Mouse (Mus musculus) kidney, embryonic 16.5 days (tissue): ENCODE results near the gene Clic5. TPM values are rescaled to one million over a fixed set of nuclear protein-coding genes. Genes with fewer than 3 reads are reported as not detected.
"Not testable (repeated sequence)": the region's sequence is repeated elsewhere in the genome, so short reads cannot be mapped to it uniquely, and the experiment has no call there.

ENCODE experiments used
- ATAC-seq: fragments of 200-750 bp; cut with Nextera tagmentation; 2 replicates; pipeline ENCODE4 v1.8.0; 2017; ENCODE audit warnings: moderate TSS enrichment; ENCODE audit not compliant: low FRiP score, low TSS enrichment
- H3K27ac ChIP-seq: fragments of 300-500 bp; sonication (generic); 2 replicates; pipeline ENCODE4 v1.5.1; 2014; ENCODE audit warnings: low read length
- H3K27me3 ChIP-seq: fragments of 300-500 bp; sonication (generic); 2 replicates; pipeline ENCODE4 v1.6.1; 2014; ENCODE audit warnings: low read length, control low read depth, mixed read lengths; ENCODE audit not compliant: insufficient read depth
- H3K36me3 ChIP-seq: fragments of 300-500 bp; sonication (generic); 2 replicates; pipeline ENCODE4 v1.6.1; 2014; ENCODE audit warnings: low read length, control low read depth, mixed read lengths; ENCODE audit not compliant: insufficient read depth
- H3K4me1 ChIP-seq: fragments of 300-500 bp; sonication (generic); 2 replicates; pipeline ENCODE4 v1.6.1; 2014; ENCODE audit warnings: low read length, control low read depth, mixed read lengths; ENCODE audit not compliant: insufficient read depth
- H3K4me2 ChIP-seq: fragments of 300-500 bp; sonication (generic); replicated peaks from 2 replicates; pipeline ENCODE4 v1.6.1; 2014; ENCODE audit warnings: low read depth, low read length
- H3K4me3 ChIP-seq: fragments of 300-500 bp; sonication (generic); 2 replicates; pipeline ENCODE4 v1.5.1; 2014; ENCODE audit warnings: mild to moderate bottlenecking, low read length
- H3K9ac ChIP-seq: fragments of 300-500 bp; sonication (generic); replicated peaks from 2 replicates; pipeline ENCODE4 v1.6.1; 2014; ENCODE audit warnings: low read length
- H3K9me3 ChIP-seq: fragments of 300-500 bp; sonication (generic); 2 replicates; pipeline ENCODE4 v1.6.1; 2016; ENCODE audit warnings: low read length, control low read depth
- WGBS: fragments of 180-500 bp; shearing (Covaris S2); extraction: QIAGEN DNeasy Blood & Tissue Kit; methylation state at CpG from one replicate; pipeline ENCODE4 v1.1.7; 2014; 5-methylcytosine and 5-hydroxymethylcytosine counted together
- polyA plus RNA-seq: library from polyadenylated mRNA; unstranded; fragments of >200 nt; fragmentation: Nextera tagmentation; extraction: Ambion mirVana; gene quantifications from 2 replicates; pipeline ENCODE4 v1.2.1, GENCODE M21; 2015

Clic5 gene
- polyA plus RNA-seq, 1 experiment from 2014 or later, result 12.4 TPM

DNA sequence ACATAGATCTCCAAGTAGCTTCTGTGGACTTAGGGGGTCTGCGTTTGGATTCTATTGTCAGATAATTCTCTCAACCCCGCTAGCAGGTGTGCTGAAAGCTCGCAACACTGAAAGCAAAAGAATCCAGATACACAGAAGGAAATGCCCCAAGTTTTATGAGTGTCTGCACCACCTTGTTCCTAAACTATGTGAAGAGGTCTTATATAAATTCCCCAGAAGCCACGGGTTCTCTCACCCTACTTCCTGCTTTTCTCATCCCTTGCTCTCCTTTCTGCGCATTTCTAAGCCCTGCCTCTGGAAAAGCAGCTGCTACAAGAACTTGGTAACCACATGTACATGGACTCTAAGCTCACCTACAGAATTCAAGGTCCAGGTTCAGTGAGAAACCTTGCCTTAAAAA lies 25.4 kb upstream of the Clic5 start:
- Histone ChIP-seq H3K4me3 (no peak overlapping the region), H3K9me3 (peaks cover 3% of the 10 kb centered on the region; the same call in 1 of the 2 replicates)

DNA sequence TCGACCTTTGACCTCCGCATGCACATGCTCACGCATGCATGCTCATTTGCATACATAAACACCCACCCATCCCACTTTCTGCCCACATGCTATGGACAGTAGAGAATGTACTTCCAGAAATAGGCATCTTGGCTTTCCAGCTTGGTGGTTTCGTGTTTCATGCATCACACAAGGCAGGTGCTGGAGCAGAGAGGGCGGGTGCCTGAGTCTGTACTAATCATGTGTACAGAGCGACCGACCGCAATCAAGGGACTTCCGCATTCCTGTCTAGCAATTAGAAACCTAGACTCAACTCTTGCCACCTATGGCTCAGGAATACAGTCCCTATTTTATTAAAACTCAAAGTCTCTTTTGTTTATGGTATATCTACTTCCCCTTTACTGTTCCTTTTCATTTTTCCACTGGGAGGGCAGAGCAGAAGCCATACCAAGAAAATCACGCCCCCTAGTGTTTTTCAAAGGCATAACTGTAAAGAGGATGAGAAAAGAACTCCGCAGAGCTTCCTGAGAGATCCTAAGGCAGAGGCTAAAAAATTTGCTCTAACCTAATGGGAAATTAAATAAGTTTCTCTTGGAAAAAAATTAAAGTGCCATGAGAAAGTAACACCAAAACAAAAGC lies 22.5 kb upstream of the Clic5 start:
- H3K4me1 ChIP-seq, result peaks cover 5% of the 10 kb centered on the region; the same call in 1 of the 2 replicates
- H3K36me3 ChIP-seq, result no peaks in the 10 kb centered on the region
- WGBS, result 62% methylated on average over 11 of the region's 11 CpGs
- H3K9ac ChIP-seq, result no peak overlapping the region
- H3K9me3 ChIP-seq, result no peaks in the 10 kb centered on the region
- H3K4me3 ChIP-seq, result no peak overlapping the region
- H3K27me3 ChIP-seq, result no peaks in the 10 kb centered on the region
- no peak overlapping the region for H3K4me2 ChIP-seq
- ATAC-seq, result no peak
- no peak overlapping the region for H3K27ac ChIP-seq

More for the DNA sequence above, 25.4 kb upstream of the Clic5 start:
- no peak for ATAC-seq
- 53% methylated on average over 5 of the region's 5 CpGs for WGBS
- H3K27me3 ChIP-seq, result no peaks in the 10 kb centered on the region
- no peak overlapping the region for H3K9ac ChIP-seq
- no peak overlapping the region for H3K27ac ChIP-seq
- peaks cover 5% of the 10 kb centered on the region; the same call in 1 of the 2 replicates for H3K4me1 ChIP-seq
- no peaks in the 10 kb centered on the region for H3K36me3 ChIP-seq
- no peak overlapping the region for H3K4me2 ChIP-seq

DNA sequence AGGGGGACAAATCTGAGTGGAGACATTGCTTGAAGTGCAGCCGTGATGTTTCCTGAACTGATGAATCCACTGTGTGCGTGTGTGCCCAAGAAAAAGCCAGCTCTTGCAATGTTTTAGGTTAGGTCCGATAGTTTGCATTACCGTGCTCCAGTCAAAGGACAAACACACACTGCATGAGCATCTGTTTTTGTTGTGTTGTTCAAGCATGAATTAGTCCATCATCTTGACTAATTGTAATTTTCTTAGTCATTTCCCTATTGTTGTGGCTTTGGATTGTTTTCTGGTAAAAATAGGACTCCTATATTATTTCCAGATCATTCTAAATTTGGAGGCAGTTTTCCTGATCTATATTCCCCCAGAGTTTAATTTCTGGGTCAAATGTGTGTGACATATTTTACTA lies 18.7 kb upstream of the Clic5 start:
- Histone ChIP-seq H3K4me3 (no peak overlapping the region), H3K4me2 (no peak overlapping the region), H3K27me3 (no peaks in the 10 kb centered on the region), H3K9me3 (no peaks in the 10 kb centered on the region), H3K27ac (no peak overlapping the region), H3K4me1 (no peaks in the 10 kb centered on the region), H3K36me3 (no peaks in the 10 kb centered on the region), H3K9ac (no peak overlapping the region)
- no peak for ATAC-seq
- 91% methylated on average over 4 of the region's 4 CpGs for WGBS

DNA sequence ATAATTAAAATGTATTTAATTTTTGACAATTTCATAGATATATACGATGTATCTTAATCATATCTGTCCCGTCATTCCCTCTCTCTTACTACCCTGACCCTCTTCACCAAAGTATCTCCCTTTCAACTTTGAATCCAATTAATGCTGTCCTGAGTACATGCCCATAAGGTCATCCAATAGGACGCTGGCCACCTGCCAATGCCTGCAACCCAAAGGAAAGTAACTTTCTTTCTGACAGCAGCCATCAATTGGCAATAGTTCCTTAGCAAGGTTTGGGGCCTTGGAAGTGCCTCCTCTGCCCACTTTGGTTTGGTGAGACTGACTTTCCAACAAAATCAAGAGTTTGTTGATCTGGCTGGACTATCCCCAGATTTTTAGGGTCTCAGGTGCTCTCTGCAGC lies 18.1 kb upstream of the Clic5 start:
- ATAC-seq, result no peak
- H3K9me3 ChIP-seq, result no peaks in the 10 kb centered on the region
- no peak overlapping the region for H3K4me3 ChIP-seq
- WGBS, result 85% methylated on average over 3 of the region's 3 CpGs
- no peak overlapping the region for H3K27ac ChIP-seq
- H3K4me1 ChIP-seq, result no peaks in the 10 kb centered on the region
- H3K4me2 ChIP-seq, result no peak overlapping the region
- H3K9ac ChIP-seq, result no peak overlapping the region
- H3K36me3 ChIP-seq, result no peaks in the 10 kb centered on the region
- H3K27me3 ChIP-seq, result no peaks in the 10 kb centered on the region

DNA sequence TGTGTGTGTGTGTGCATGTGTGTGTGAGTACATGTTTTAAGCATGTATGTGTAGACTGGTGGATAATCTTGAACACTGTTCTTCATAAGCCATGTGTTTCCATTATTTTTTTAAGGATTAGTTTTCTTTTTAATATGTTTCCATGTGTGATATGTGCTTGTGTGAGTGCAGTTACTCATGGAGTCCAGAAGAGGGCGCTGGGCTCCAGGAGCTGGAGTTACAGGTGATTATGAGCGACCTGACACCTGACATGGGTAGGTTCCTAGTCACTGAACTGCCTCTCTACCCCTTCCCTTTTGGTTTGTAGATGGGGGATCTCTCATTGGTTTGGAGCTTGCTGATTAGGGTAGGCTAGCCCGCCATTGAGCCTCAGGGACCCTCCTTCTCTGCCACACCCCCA lies 16.5 kb upstream of the Clic5 start:
- 45% methylated on average over 3 of the region's 3 CpGs for WGBS

DNA sequence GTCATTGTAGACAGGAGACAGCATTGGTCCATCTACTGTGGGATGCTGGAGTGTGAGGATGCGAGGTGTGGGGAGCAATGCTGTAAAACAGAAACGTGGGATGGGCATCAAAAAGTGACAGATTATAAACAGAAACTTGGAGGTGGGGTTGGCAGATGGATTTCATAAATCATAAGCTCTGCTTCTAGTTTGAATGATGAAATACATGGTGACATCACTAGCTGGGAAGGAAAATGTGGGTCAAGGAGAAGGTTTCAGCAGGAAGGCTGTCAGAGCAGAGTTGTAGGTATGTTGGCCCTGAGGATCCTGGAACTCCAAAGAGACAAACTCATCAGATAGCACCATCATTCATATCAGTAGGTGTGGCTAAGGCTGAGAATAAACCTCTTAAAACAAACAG lies 15.0 kb upstream of the Clic5 start:
- Histone ChIP-seq H3K36me3 (no peaks in the 10 kb centered on the region), H3K4me2 (no peak overlapping the region), H3K27me3 (no peaks in the 10 kb centered on the region), H3K4me3 (no peak overlapping the region), H3K4me1 (no peaks in the 10 kb centered on the region), H3K9me3 (no peaks in the 10 kb centered on the region), H3K27ac (no peak overlapping the region), H3K9ac (no peak overlapping the region)
- 66% methylated on average over 2 of the region's 2 CpGs for WGBS
- ATAC-seq, result no peak

More for the DNA sequence above, 16.5 kb upstream of the Clic5 start:
- Histone ChIP-seq H3K4me2 (no peak overlapping the region), H3K27ac (no peak overlapping the region), H3K4me1 (no peaks in the 10 kb centered on the region), H3K9me3 (no peaks in the 10 kb centered on the region), H3K36me3 (no peaks in the 10 kb centered on the region), H3K9ac (no peak overlapping the region), H3K27me3 (no peaks in the 10 kb centered on the region), H3K4me3 (no peak overlapping the region)
- ATAC-seq, result no peak

DNA sequence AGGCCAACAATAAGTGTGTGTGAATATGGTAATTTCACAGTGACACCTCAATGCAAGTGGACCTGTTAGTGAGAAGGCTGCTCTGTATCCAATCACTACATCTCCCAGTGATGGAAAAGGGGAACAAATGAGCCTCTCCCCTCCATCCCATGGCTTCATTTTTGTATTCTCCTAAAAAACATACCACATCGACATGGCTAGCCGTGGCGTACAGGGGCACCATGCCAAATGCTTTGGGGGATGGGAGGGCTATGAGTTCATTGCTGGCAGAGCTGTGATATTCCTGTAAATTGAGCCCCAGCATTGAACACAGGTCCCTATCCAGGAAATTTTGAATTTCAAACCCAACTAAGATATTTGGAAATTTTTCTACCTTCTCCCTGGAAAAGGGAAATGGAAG lies 11.1 kb upstream of the Clic5 start:
- H3K9ac ChIP-seq, result no peak overlapping the region
- no peak overlapping the region for H3K4me3 ChIP-seq
- WGBS, result 88% methylated on average over 3 of the region's 3 CpGs
- H3K4me2 ChIP-seq, result no peak overlapping the region
- H3K27ac ChIP-seq, result no peak overlapping the region
- no peak for ATAC-seq
- no peaks in the 10 kb centered on the region for H3K9me3 ChIP-seq
- H3K4me1 ChIP-seq, result no peaks in the 10 kb centered on the region
- no peaks in the 10 kb centered on the region for H3K36me3 ChIP-seq
- H3K27me3 ChIP-seq, result no peaks in the 10 kb centered on the region

DNA sequence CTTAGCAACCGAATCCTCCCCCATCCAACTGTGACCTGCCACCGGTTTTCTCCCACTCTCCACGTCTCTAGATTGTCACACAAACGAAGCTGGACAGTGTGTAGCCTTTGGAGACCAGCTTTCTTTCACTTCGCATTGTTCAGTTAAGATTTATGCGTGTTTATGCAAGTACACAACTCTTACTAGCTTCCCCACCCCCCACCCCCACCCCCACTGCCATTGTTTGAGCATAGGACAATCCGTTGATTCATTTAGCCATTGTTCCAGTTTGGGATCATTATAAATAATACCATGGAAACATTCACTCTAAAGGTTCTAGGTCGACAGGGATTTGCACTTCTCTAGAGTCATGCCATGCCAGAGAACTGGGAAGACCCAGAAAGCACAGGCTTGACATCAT lies 7.0 kb upstream of the Clic5 start:
- H3K36me3 ChIP-seq, result no peaks in the 10 kb centered on the region
- WGBS, result 43% methylated on average over 8 of the region's 8 CpGs
- no peaks in the 10 kb centered on the region for H3K27me3 ChIP-seq
- no peak overlapping the region for H3K27ac ChIP-seq
- H3K4me1 ChIP-seq, result no peaks in the 10 kb centered on the region
- ATAC-seq, result no peak
- no peak overlapping the region for H3K4me2 ChIP-seq
- no peak overlapping the region for H3K9ac ChIP-seq
- no peak overlapping the region for H3K4me3 ChIP-seq
- H3K9me3 ChIP-seq, result no peaks in the 10 kb centered on the region

DNA sequence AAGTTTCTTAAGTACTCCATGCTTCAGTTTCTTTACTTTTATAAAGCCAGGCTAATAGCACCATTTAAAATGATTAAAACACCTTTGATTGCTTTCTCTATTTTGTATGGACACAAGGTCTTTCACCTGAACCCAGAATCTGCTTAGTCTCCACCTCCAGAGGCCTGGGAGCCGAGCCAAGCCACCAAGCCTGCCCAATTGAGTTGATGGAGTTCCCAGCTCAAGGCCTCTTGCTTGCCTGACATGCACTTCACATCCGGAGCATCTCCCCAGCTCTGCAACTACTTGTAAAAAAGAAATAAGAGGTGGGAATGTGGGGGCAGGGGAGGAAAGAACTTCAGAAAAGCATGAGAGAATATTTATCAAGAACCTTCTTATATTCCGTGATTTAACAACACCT lies 1.5 kb upstream of the Clic5 start:
- Histone ChIP-seq H3K4me3 (no peak overlapping the region), H3K9ac (no peak overlapping the region), H3K9me3 (no peaks in the 10 kb centered on the region), H3K27ac (no peak overlapping the region), H3K4me1 (peaks cover 15% of the 10 kb centered on the region), H3K4me2 (no peak overlapping the region), H3K27me3 (peaks cover 7% of the 10 kb centered on the region; the same call in 1 of the 2 replicates), H3K36me3 (no peaks in the 10 kb centered on the region)
- no peak for ATAC-seq
- WGBS, result 71% methylated on average over 3 of the region's 3 CpGs

DNA sequence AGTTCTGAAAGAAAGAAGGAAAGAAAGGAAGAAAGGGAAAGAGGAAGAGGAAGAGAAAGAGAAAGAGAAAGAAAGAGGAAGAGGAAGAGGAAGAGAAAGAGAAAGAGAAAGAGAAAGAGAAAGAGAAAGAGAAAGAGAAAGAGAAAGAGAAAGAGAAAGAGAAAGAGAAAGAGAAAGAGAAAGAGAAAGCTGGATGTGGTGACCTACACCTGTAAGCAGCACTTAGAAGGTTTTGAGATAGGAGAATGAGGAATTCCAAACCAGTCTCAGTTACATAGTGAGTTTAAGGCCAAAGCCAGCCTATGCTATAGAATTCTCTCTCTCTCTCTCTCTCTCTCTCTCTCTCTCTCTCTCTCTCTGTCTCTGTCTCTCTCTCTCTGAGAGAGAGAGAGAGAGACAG lies 847 bp upstream of the Clic5 start:
- ATAC-seq, H3K4me2 ChIP-seq, H3K27me3 ChIP-seq, H3K9ac ChIP-seq, H3K9me3 ChIP-seq, H3K36me3 ChIP-seq, H3K4me3 ChIP-seq, H3K27ac ChIP-seq: not testable (repeated sequence)
- peaks cover 15% of the 10 kb centered on the region for H3K4me1 ChIP-seq
